Mouse (Mus musculus) C2C12 (cell line): ENCODE results near the gene Spi1. TPM values are rescaled to one million over a fixed set of nuclear protein-coding genes. Genes with fewer than 3 reads are reported as not detected.

Experiments
- H3K27me3 ChIP-seq: one replicate; pipeline ENCODE4 v1.6.1; 2011; ENCODE audit not compliant: control insufficient read depth, insufficient read depth, insufficient read length
- H3K36me3 ChIP-seq: one replicate; pipeline ENCODE4 v1.6.1; 2011; ENCODE audit not compliant: control insufficient read depth, insufficient read depth
- H3K4me3 ChIP-seq: one replicate; pipeline ENCODE4 v1.5.1; 2011; ENCODE audit warnings: mild to moderate bottlenecking, control low read depth; ENCODE audit not compliant: poor library complexity, insufficient read depth, severe bottlenecking
- H3K79me2 ChIP-seq: one replicate; pipeline ENCODE4 v1.6.1; 2011; ENCODE audit not compliant: control insufficient read depth, insufficient read depth
- H3K79me3 ChIP-seq: one replicate; pipeline ENCODE4 v1.6.1; 2011; ENCODE audit warnings: low read depth, control low read depth
- H3ac ChIP-seq: one replicate; pipeline ENCODE3; 2011; ENCODE audit warnings: low read depth; ENCODE audit not compliant: control insufficient read depth, insufficient read length
- CEBPB ChIP-seq: IDR thresholded peaks from one replicate; pipeline ENCODE4 v1.6.1; 2011; ENCODE audit warnings: low read depth, mild to moderate bottlenecking, control low read depth, moderate library complexity
- CTCF ChIP-seq: IDR thresholded peaks from one replicate; pipeline ENCODE4 v1.5.1; 2011; ENCODE audit not compliant: control insufficient read depth, insufficient read depth, insufficient read length
- FOSL1 ChIP-seq: IDR thresholded peaks from one replicate; pipeline ENCODE4 v1.8.0; 2011; ENCODE audit warnings: mild to moderate bottlenecking, low read length; ENCODE audit not compliant: poor library complexity, insufficient read depth, severe bottlenecking
- MAX ChIP-seq: IDR thresholded peaks from one replicate; pipeline ENCODE4 v1.6.1; 2011; ENCODE audit warnings: mild to moderate bottlenecking, control low read depth
- MYOD1 ChIP-seq: IDR thresholded peaks from one replicate; pipeline ENCODE4 v1.6.1; 2011; ENCODE audit warnings: low read depth; ENCODE audit not compliant: control insufficient read depth, insufficient read length
- MYOG ChIP-seq: IDR thresholded peaks from one replicate; pipeline ENCODE4 v1.6.1; 2011; ENCODE audit not compliant: control insufficient read depth, insufficient read length; ENCODE audit errors: extremely low read depth
- USF1 ChIP-seq: IDR thresholded peaks from one replicate; pipeline ENCODE4 v1.6.1; 2011; ENCODE audit warnings: low read depth, mild to moderate bottlenecking, control low read depth, moderate library complexity
- polyA plus RNA-seq: library from polyadenylated mRNA; unstranded; fragments of >200 nt; fragmentation: generic; extraction: Trizol; gene quantifications from one replicate; pipeline ENCODE4 v1.2.1, GENCODE M21; 2012; ENCODE audit warnings: missing spikeins

Spi1 gene
- polyA plus RNA-seq, 1 experiment = not detected

- H3K27me3 ChIP-seq = no peaks in the 10 kb centered on the region
- TF ChIP-seq USF1 (no peak), FOSL1 (no peak), MYOD1 (no peak), CEBPB (no peak), MYOG (no peak), MAX (no peak), CTCF (no peak)
- no peak overlapping the region for H3ac ChIP-seq
- no peaks in the 10 kb centered on the region for H3K79me3 ChIP-seq
- H3K4me3 ChIP-seq = no peak overlapping the region
- H3K36me3 ChIP-seq = peaks cover 34% of the 10 kb centered on the region
- no peaks in the 10 kb centered on the region for H3K79me2 ChIP-seq
Measured at GRCm38 (mm10) chr2:91154091-91154490, 71.9 kb downstream of the Spi1 start.

- Histone ChIP-seq H3K36me3 (peaks cover 37% of the 10 kb centered on the region), H3K4me3 (no peak overlapping the region), H3ac (no peak overlapping the region), H3K79me3 (no peaks in the 10 kb centered on the region), H3K79me2 (no peaks in the 10 kb centered on the region), H3K27me3 (no peaks in the 10 kb centered on the region)
- TF ChIP-seq MYOD1 (no peak), FOSL1 (no peak), MYOG (no peak), CEBPB (no peak), CTCF (no peak), MAX (no peak), USF1 (no peak)
Measured at GRCm38 (mm10) chr2:91157002-91157752, 75.0 kb downstream of the Spi1 start.

GRCm38 (mm10) chr2:91160591-91160990, 78.4 kb downstream of the Spi1 start:
- H3K79me3 ChIP-seq = no peaks in the 10 kb centered on the region

GRCm38 (mm10) chr2:91162952-91163351, 80.8 kb downstream of the Spi1 start:
- no peak overlapping the region for H3K4me3 ChIP-seq
- no peak for TF ChIP-seq MYOD1
- no peak for TF ChIP-seq CEBPB
- TF ChIP-seq USF1 = no peak
- no peak for TF ChIP-seq MAX
- TF ChIP-seq MYOG = no peak
- no peak for TF ChIP-seq CTCF
- TF ChIP-seq FOSL1 = no peak
- no peaks in the 10 kb centered on the region for H3K79me2 ChIP-seq
- H3ac ChIP-seq = no peak overlapping the region
- H3K79me3 ChIP-seq = no peaks in the 10 kb centered on the region
- peaks cover 34% of the 10 kb centered on the region for H3K36me3 ChIP-seq
- no peaks in the 10 kb centered on the region for H3K27me3 ChIP-seq

More at GRCm38 (mm10) chr2:91160591-91160990, 78.4 kb downstream of the Spi1 start:
- TF ChIP-seq CTCF = no peak
- no peak for TF ChIP-seq USF1
- no peak for TF ChIP-seq MYOG
- TF ChIP-seq MAX = no peak
- no peak for TF ChIP-seq CEBPB
- no peak for TF ChIP-seq MYOD1
- no peak for TF ChIP-seq FOSL1
- H3K27me3 ChIP-seq = no peaks in the 10 kb centered on the region
- peaks cover 28% of the 10 kb centered on the region for H3K36me3 ChIP-seq
- H3K79me2 ChIP-seq = no peaks in the 10 kb centered on the region
- no peak overlapping the region for H3ac ChIP-seq
- H3K4me3 ChIP-seq = no peak overlapping the region

GRCm38 (mm10) chr2:91163532-91163931, 81.3 kb downstream of the Spi1 start:
- Histone ChIP-seq H3K79me3 (no peaks in the 10 kb centered on the region), H3K4me3 (no peak overlapping the region), H3ac (no peak overlapping the region), H3K27me3 (no peaks in the 10 kb centered on the region), H3K79me2 (no peaks in the 10 kb centered on the region), H3K36me3 (peaks cover 38% of the 10 kb centered on the region)
- TF ChIP-seq MYOD1 (no peak), CEBPB (no peak), MAX (no peak), MYOG (no peak), FOSL1 (no peak), USF1 (no peak), CTCF (no peak)

GRCm38 (mm10) chr2:91164991-91165390, 82.8 kb downstream of the Spi1 start:
- no peak overlapping the region for H3K4me3 ChIP-seq
- no peaks in the 10 kb centered on the region for H3K79me2 ChIP-seq
- no peak overlapping the region for H3ac ChIP-seq
- H3K36me3 ChIP-seq = peaks cover 38% of the 10 kb centered on the region
- TF ChIP-seq MYOG = no peak
- no peak for TF ChIP-seq MAX
- no peak for TF ChIP-seq USF1
- no peak for TF ChIP-seq MYOD1
- no peak for TF ChIP-seq CTCF
- TF ChIP-seq FOSL1 = no peak
- TF ChIP-seq CEBPB = no peak
- no peaks in the 10 kb centered on the region for H3K27me3 ChIP-seq
- no peaks in the 10 kb centered on the region for H3K79me3 ChIP-seq
